Comparison of ENCODE assay signal across 11 mouse cellular contexts in genomic region chr8:61639008-61639407, GRCm38 (mm10).
DNase-seq lines count a peak whose midpoint lies in the region; ATAC-seq and TF ChIP-seq lines count a peak whose summit lies in the region.
"Had no signal": no experiment of that assay in that cellular context is flagged by ENCODE, and none has a peak within 500 bp of the region (broad histone marks: within the 10 kb centered on the region; RNA-seq: fewer than 3 reads in every experiment).

No protein-coding gene starts in this region.

- TF ChIP-seq POLR2A in limb, embryonic 14.5 days (IDR thresholded peaks at IDR 0.05; ENCODE audit: borderline replicate concordance, extremely low read depth, insufficient read depth, insufficient read length) = no peak

- no peak for TF ChIP-seq CTCF in forebrain, postnatal 0 days (IDR thresholded peaks at IDR 0.05; ENCODE audit: low read depth)

- H3K9me3 ChIP-seq in forebrain, postnatal 0 days (ENCODE audit: low read length) = no peaks in the 10 kb centered on the region
- H3K9me3 ChIP-seq in forebrain, embryonic 16.5 days (ENCODE audit: control insufficient read depth, low read length) = no peaks in the 10 kb centered on the region
- no peaks in the 10 kb centered on the region for H3K9me3 ChIP-seq in kidney, embryonic 16.5 days (ENCODE audit: low read length)
- no peaks in the 10 kb centered on the region for H3K9me3 ChIP-seq in limb, embryonic 14.5 days (ENCODE audit: control insufficient read depth, low read length)

- 82% methylated on average over 3 of the region's 3 CpGs for WGBS in forebrain, postnatal 0 days
- WGBS in forebrain, embryonic 16.5 days = 77% methylated on average over 3 of the region's 3 CpGs
- WGBS in kidney, embryonic 16.5 days = 31% methylated on average over 3 of the region's 3 CpGs
- 21% methylated on average over 3 of the region's 3 CpGs for WGBS in limb, embryonic 14.5 days

- DNase-seq in forebrain, postnatal 0 days = no peak
- no peak for DNase-seq in kidney, postnatal 10 days
- DNase-seq in adrenal gland, postnatal 25 days = peak; percentile 15
- DNase-seq in limb, embryonic 14.5 days (ENCODE audit: low spot score) = peak; percentile 15
- no peak for DNase-seq in cerebellum, adult 9-11 months
- DNase-seq in layer of hippocampus, postnatal 14 days (ENCODE audit: low spot score in 2 of 2) = no peak
- DNase-seq: gastrocnemius, postnatal 14 days; retina, postnatal 1 day had no signal

- 0 out of 2 replicates have a peak, but pooled peaks have one; percentile 14 for ATAC-seq in forebrain, postnatal 0 days
- no peak for ATAC-seq in forebrain, embryonic 16.5 days
- peak; percentile 73 for ATAC-seq in kidney, embryonic 16.5 days (ENCODE audit: low FRiP score, low TSS enrichment)
- peak; percentile 23; the same call in 1 of the 2 replicates for ATAC-seq in limb, embryonic 14.5 days (ENCODE audit: low FRiP score, low read depth)

- no peaks in the 10 kb centered on the region for H3K4me1 ChIP-seq in forebrain, postnatal 0 days (ENCODE audit: insufficient read depth)
- H3K4me1 ChIP-seq in forebrain, embryonic 16.5 days (replicated peaks; ENCODE audit: control insufficient read depth, insufficient read depth, low read length) = peaks cover 6% of the 10 kb centered on the region
- H3K4me1 ChIP-seq in kidney, embryonic 16.5 days (ENCODE audit: insufficient read depth, low read length) = peaks cover 6% of the 10 kb centered on the region; the same call in 1 of the 2 replicates
- H3K4me1 ChIP-seq in limb, embryonic 14.5 days (ENCODE audit: control insufficient read depth, insufficient read depth, low read length) = peaks cover 13% of the 10 kb centered on the region

- no peaks in the 10 kb centered on the region for H3K36me3 ChIP-seq in forebrain, postnatal 0 days (ENCODE audit: insufficient read depth)
- no peaks in the 10 kb centered on the region for H3K36me3 ChIP-seq in forebrain, embryonic 16.5 days (ENCODE audit: control insufficient read depth, insufficient read depth)
- no peaks in the 10 kb centered on the region for H3K36me3 ChIP-seq in kidney, embryonic 16.5 days (ENCODE audit: insufficient read depth, low read length)
- H3K36me3 ChIP-seq in limb, embryonic 14.5 days (ENCODE audit: control insufficient read depth, insufficient read depth, low read length) = no peaks in the 10 kb centered on the region

- H3K9ac ChIP-seq in forebrain, postnatal 0 days = no peak overlapping the region
- no peak overlapping the region for H3K9ac ChIP-seq in forebrain, embryonic 16.5 days (replicated peaks; ENCODE audit: low read depth, low read length)
- H3K9ac ChIP-seq in kidney, embryonic 16.5 days (replicated peaks; ENCODE audit: low read length) = no peak overlapping the region
- H3K9ac ChIP-seq in limb, embryonic 14.5 days (ENCODE audit: low read depth, low read length, severe bottlenecking) = no peak overlapping the region

- H3K4me2 ChIP-seq in forebrain, postnatal 0 days (ENCODE audit: low read depth) = no peak overlapping the region
- no peak overlapping the region for H3K4me2 ChIP-seq in forebrain, embryonic 16.5 days (ENCODE audit: low read length)
- no peak overlapping the region for H3K4me2 ChIP-seq in kidney, embryonic 16.5 days (replicated peaks; ENCODE audit: low read depth, low read length)
- no peak overlapping the region for H3K4me2 ChIP-seq in limb, embryonic 14.5 days (replicated peaks; ENCODE audit: low read depth, low read length, severe bottlenecking)

- no peaks in the 10 kb centered on the region for H3K27me3 ChIP-seq in forebrain, postnatal 0 days (ENCODE audit: insufficient read depth, low read length)
- no peaks in the 10 kb centered on the region for H3K27me3 ChIP-seq in forebrain, embryonic 16.5 days (replicated peaks; ENCODE audit: control insufficient read depth, insufficient read depth, low read length)
- no peaks in the 10 kb centered on the region for H3K27me3 ChIP-seq in kidney, embryonic 16.5 days (ENCODE audit: insufficient read depth, low read length)
- H3K27me3 ChIP-seq in limb, embryonic 14.5 days (ENCODE audit: control insufficient read depth, insufficient read depth, low read length) = no peaks in the 10 kb centered on the region

- H3K4me3 ChIP-seq in forebrain, postnatal 0 days (ENCODE audit: low read depth, low read length) = no peak overlapping the region
- no peak overlapping the region for H3K4me3 ChIP-seq in forebrain, embryonic 16.5 days (replicated peaks; ENCODE audit: low read length)
- H3K4me3 ChIP-seq in kidney, embryonic 16.5 days (ENCODE audit: low read length) = no peak overlapping the region
- H3K4me3 ChIP-seq in limb, embryonic 14.5 days (replicated peaks; ENCODE audit: low read length) = no peak overlapping the region
- H3K4me3 ChIP-seq: layer of hippocampus, adult 2 months had no signal

- H3K27ac ChIP-seq in forebrain, postnatal 0 days (ENCODE audit: low read depth, low read length) = no peak overlapping the region
- no peak overlapping the region for H3K27ac ChIP-seq in forebrain, embryonic 16.5 days (ENCODE audit: low read length)
- H3K27ac ChIP-seq in kidney, embryonic 16.5 days (ENCODE audit: low read length) = peak overlapping the region; percentile 68; the same call in 1 of the 2 replicates
- H3K27ac ChIP-seq in limb, embryonic 14.5 days (replicated peaks; ENCODE audit: low read depth, low read length) = peak overlapping the region; percentile 50
- H3K27ac ChIP-seq: layer of hippocampus, adult 2 months had no signal

Comparison
In these comparisons a context has a peak if more than half of its experiments do, and no peak if none do; other contexts are left out.
1. DNase-seq: peak in adrenal gland, postnatal 25 days (single experiment) and limb, embryonic 14.5 days (single experiment); none in forebrain, postnatal 0 days (single experiment), kidney, postnatal 10 days (single experiment), cerebellum, adult 9-11 months (single experiment) and layer of hippocampus, postnatal 14 days (0 of 2).
2. H3K27ac ChIP-seq: peak in kidney, embryonic 16.5 days (single experiment) and limb, embryonic 14.5 days (single experiment); none in forebrain, postnatal 0 days (single experiment) and forebrain, embryonic 16.5 days (single experiment).